Mouse (Mus musculus) cerebellum, adult 2 months (tissue): ENCODE results near the gene Usp8. TPM values are rescaled to one million over a fixed set of nuclear protein-coding genes. Genes with fewer than 3 reads are reported as not detected.

Experiments used
- DNase-seq, 2 experiments: peaks; one replicate each; pipeline ENCODE4 v3.0.0; 2021
- H3K27ac ChIP-seq: fragments of 200-500 bp; 2 replicates; pipeline ENCODE4 v1.5.1; 2012; ENCODE audit warnings: low read length, control low read depth, inconsistent platforms; ENCODE audit not compliant: insufficient read depth
- H3K27me3 ChIP-seq: fragments of 200-500 bp; 2 replicates; pipeline ENCODE4 v1.6.1; 2012; ENCODE audit warnings: inconsistent platforms, mild to moderate bottlenecking, low read length, moderate library complexity; ENCODE audit not compliant: control insufficient read depth, insufficient read depth
- H3K4me1 ChIP-seq: fragments of 200-500 bp; 2 replicates; pipeline ENCODE4 v1.6.1; 2011; ENCODE audit warnings: low read length; ENCODE audit not compliant: control insufficient read depth, insufficient read depth
- H3K4me3 ChIP-seq: fragments of 200-500 bp; replicated peaks from 2 replicates; pipeline ENCODE3; 2011; ENCODE audit warnings: mild to moderate bottlenecking, low read depth, low read length, control low read depth; ENCODE audit not compliant: insufficient read depth
- CTCF ChIP-seq: fragments of 200-500 bp; IDR thresholded peaks from 2 replicates; pipeline ENCODE4 v1.5.1; 2011; ENCODE audit warnings: low read depth, mild to moderate bottlenecking, control low read depth, low read length, moderate library complexity, borderline replicate concordance; ENCODE audit not compliant: insufficient read depth
- POLR2A ChIP-seq: fragments of 200-500 bp; IDR thresholded peaks from 2 replicates; pipeline ENCODE4 v1.6.1; 2011; ENCODE audit warnings: low read length, control low read depth, borderline replicate concordance; ENCODE audit not compliant: insufficient read depth
- WGBS: fragments of 180-500 bp; shearing (Covaris S2); methylation state at CpG from one replicate; pipeline ENCODE4 v1.1.7; 2018; 5-methylcytosine and 5-hydroxymethylcytosine counted together
- polyA plus RNA-seq: library from polyadenylated mRNA; depleted of rRNA; stranded (reverse); fragments of >200 nt; gene quantifications from 2 replicates; pipeline ENCODE4 v1.2.3, GENCODE M21; 2012

Gene Usp8
- polyA plus RNA-seq, 1 experiment = 54.7 TPM

GRCm38 (mm10) chr2:126755664-126756063, 48.5 kb downstream of the Usp8 start:
- H3K4me1 ChIP-seq = no peaks in the 10 kb centered on the region
- no peak for DNase-seq
- no peak overlapping the region for H3K4me3 ChIP-seq
- 96% methylated on average over 6 of the region's 6 CpGs for WGBS
- no peaks in the 10 kb centered on the region for H3K27me3 ChIP-seq
- no peak for TF ChIP-seq CTCF
- no peak for TF ChIP-seq POLR2A
- no peak overlapping the region for H3K27ac ChIP-seq

GRCm38 (mm10) chr2:126759351-126759750, 52.2 kb downstream of the Usp8 start:
- TF ChIP-seq POLR2A (no peak), CTCF (no peak)
- Histone ChIP-seq H3K4me1 (no peaks in the 10 kb centered on the region), H3K27me3 (no peaks in the 10 kb centered on the region), H3K27ac (no peak overlapping the region), H3K4me3 (no peak overlapping the region)
- DNase-seq = no peak
- 92% methylated on average over 7 of the region's 7 CpGs for WGBS

GRCm38 (mm10) chr2:126765867-126766582, 58.9 kb downstream of the Usp8 start:
- H3K27ac ChIP-seq = no peak overlapping the region
- WGBS = 32% methylated on average over 11 of the region's 11 CpGs
- H3K4me1 ChIP-seq = no peaks in the 10 kb centered on the region
- H3K4me3 ChIP-seq = no peak overlapping the region
- TF ChIP-seq CTCF (no peak), POLR2A (no peak)
- no peaks in the 10 kb centered on the region for H3K27me3 ChIP-seq
- DNase-seq = no peak

GRCm38 (mm10) chr2:126767599-126767998, 60.5 kb downstream of the Usp8 start:
- WGBS = 97% methylated on average over 3 of the region's 3 CpGs
- H3K27me3 ChIP-seq = no peaks in the 10 kb centered on the region
- no peak for DNase-seq
- no peak for TF ChIP-seq POLR2A
- H3K4me1 ChIP-seq = no peaks in the 10 kb centered on the region
- no peak overlapping the region for H3K27ac ChIP-seq
- H3K4me3 ChIP-seq = no peak overlapping the region

GRCm38 (mm10) chr2:126768194-126768593, 61.1 kb downstream of the Usp8 start:
- no peak for TF ChIP-seq CTCF
- TF ChIP-seq POLR2A = no peak
- DNase-seq = no peak
- Histone ChIP-seq H3K27me3 (no peaks in the 10 kb centered on the region), H3K4me3 (no peak overlapping the region), H3K27ac (no peak overlapping the region), H3K4me1 (no peaks in the 10 kb centered on the region)
- 68% methylated on average over 4 of the region's 4 CpGs for WGBS

GRCm38 (mm10) chr2:126769431-126770181, 62.5 kb downstream of the Usp8 start:
- 63% methylated on average over 19 of the region's 19 CpGs for WGBS
- TF ChIP-seq CTCF = no peak
- no peak for TF ChIP-seq POLR2A
- Histone ChIP-seq H3K4me1 (no peaks in the 10 kb centered on the region), H3K27ac (no peak overlapping the region), H3K27me3 (no peaks in the 10 kb centered on the region), H3K4me3 (no peak overlapping the region)
- DNase-seq = peak in 1 of 2 experiments; percentile 28

GRCm38 (mm10) chr2:126772217-126772616, 65.1 kb downstream of the Usp8 start:
- TF ChIP-seq CTCF (no peak), POLR2A (no peak)
- no peak for DNase-seq
- no peaks in the 10 kb centered on the region for H3K27me3 ChIP-seq
- H3K27ac ChIP-seq = no peak overlapping the region
- no peak overlapping the region for H3K4me3 ChIP-seq
- 90% methylated on average over 5 of the region's 5 CpGs for WGBS
- H3K4me1 ChIP-seq = no peaks in the 10 kb centered on the region

- Histone ChIP-seq H3K4me3 (no peak overlapping the region), H3K4me1 (no peaks in the 10 kb centered on the region), H3K27me3 (no peaks in the 10 kb centered on the region), H3K27ac (no peak overlapping the region)
- no peak for DNase-seq
- WGBS = 55% methylated on average over 4 of the region's 4 CpGs
- TF ChIP-seq POLR2A (no peak), CTCF (no peak)
These were observed 68.8 kb downstream of the Usp8 start for GRCm38 (mm10) chr2:126775951-126776350.
